Mouse (Mus musculus) hindbrain, embryonic 16.5 days (tissue): Measurements from ENCODE around the gene Endou. TPM values are rescaled to one million over a fixed set of nuclear protein-coding genes. Genes with fewer than 3 reads are reported as not detected.

ENCODE experiments used
- ATAC-seq: fragments of 200-750 bp; cut with Nextera tagmentation; 2 replicates; pipeline ENCODE4 v1.8.0; 2017; ENCODE audit warnings: moderate TSS enrichment, moderate library complexity
- H3K27ac ChIP-seq: fragments of 300-500 bp; sonication (generic); 2 replicates; pipeline ENCODE4 v1.5.1; 2014; ENCODE audit warnings: low read depth, mild to moderate bottlenecking, control low read depth, low read length, moderate library complexity
- H3K27me3 ChIP-seq: fragments of 300-500 bp; sonication (generic); replicated peaks from 2 replicates; pipeline ENCODE4 v1.6.1; 2014; ENCODE audit warnings: low read length; ENCODE audit not compliant: control insufficient read depth, insufficient read depth
- H3K36me3 ChIP-seq: fragments of 300-500 bp; sonication (generic); 2 replicates; pipeline ENCODE4 v1.6.1; 2014; ENCODE audit warnings: mild to moderate bottlenecking, low read length, moderate library complexity, mixed read lengths; ENCODE audit not compliant: control insufficient read depth, insufficient read depth
- H3K4me1 ChIP-seq: fragments of 300-500 bp; sonication (generic); 2 replicates; pipeline ENCODE4 v1.6.1; 2014; ENCODE audit warnings: low read depth, low read length; ENCODE audit not compliant: control insufficient read depth, insufficient read depth
- H3K4me2 ChIP-seq: fragments of 300-500 bp; sonication (generic); 2 replicates; pipeline ENCODE4 v1.6.1; 2014; ENCODE audit warnings: mild to moderate bottlenecking, low read length, control low read depth, moderate library complexity
- H3K4me3 ChIP-seq: fragments of 300-500 bp; sonication (generic); 2 replicates; pipeline ENCODE4 v1.5.1; 2014; ENCODE audit warnings: mild to moderate bottlenecking, low read length, control low read depth, moderate library complexity
- H3K9ac ChIP-seq: fragments of 300-500 bp; sonication (generic); 2 replicates; pipeline ENCODE4 v1.6.1; 2014; ENCODE audit warnings: low read depth, mild to moderate bottlenecking, control low read depth, low read length, moderate library complexity
- H3K9me3 ChIP-seq: fragments of 300-500 bp; sonication (generic); 2 replicates; pipeline ENCODE4 v1.6.1; 2014; ENCODE audit warnings: mild to moderate bottlenecking, low read length, moderate library complexity; ENCODE audit not compliant: control insufficient read depth
- WGBS: fragments of 180-500 bp; shearing (Covaris S2); extraction: QIAGEN DNeasy Blood & Tissue Kit; methylation state at CpG from one replicate; pipeline ENCODE4 v1.1.7; 2014; 5-methylcytosine and 5-hydroxymethylcytosine counted together
- polyA plus RNA-seq: library from polyadenylated mRNA; unstranded; fragments of >200 nt; fragmentation: Nextera tagmentation; extraction: Ambion mirVana; gene quantifications from 2 replicates; pipeline ENCODE4 v1.2.1, GENCODE M21; 2015

Gene Endou
- polyA plus RNA-seq, 1 experiment from 2014 or later, result 0.14 TPM

DNA sequence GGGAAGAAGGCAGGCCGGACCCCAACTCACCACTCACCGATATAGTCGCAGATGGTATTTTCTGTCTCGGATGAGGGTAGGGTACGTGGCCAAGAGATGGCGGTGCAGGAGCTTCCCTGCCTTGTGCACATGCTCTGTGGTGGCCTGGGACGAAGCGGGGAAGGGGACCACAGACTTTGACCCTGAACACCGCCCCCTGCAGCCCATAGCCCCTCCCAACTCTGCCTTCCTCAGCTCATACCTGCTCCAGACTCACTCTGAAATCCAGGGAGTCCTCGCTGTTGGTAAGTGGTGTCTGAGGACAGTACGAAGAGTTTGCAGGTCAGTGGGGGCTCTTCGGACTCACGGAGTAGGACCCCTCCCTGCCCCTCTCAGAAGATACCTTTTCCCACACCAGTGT lies 30.3 kb upstream of the Endou start:
- Histone ChIP-seq H3K4me2 (no peak overlapping the region), H3K4me3 (no peak overlapping the region), H3K27ac (no peak overlapping the region), H3K9ac (no peak overlapping the region), H3K36me3 (peaks cover 14% of the 10 kb centered on the region; the same call in 1 of the 2 replicates), H3K27me3 (no peaks in the 10 kb centered on the region), H3K9me3 (no peaks in the 10 kb centered on the region), H3K4me1 (peaks cover 9% of the 10 kb centered on the region)
- ATAC-seq, result no peak
- 58% methylated on average over 12 of the region's 13 CpGs for WGBS

GRCm38 (mm10) chr15:97760952-97761351 lies 29.8 kb upstream of the Endou start:
- Histone ChIP-seq H3K4me1 (peaks cover 7% of the 10 kb centered on the region), H3K27me3 (no peaks in the 10 kb centered on the region), H3K4me3 (no peak overlapping the region), H3K9me3 (no peaks in the 10 kb centered on the region), H3K27ac (no peak overlapping the region), H3K4me2 (no peak overlapping the region), H3K9ac (no peak overlapping the region), H3K36me3 (peaks cover 14% of the 10 kb centered on the region; the same call in 1 of the 2 replicates)
- ATAC-seq, result no peak
- 58% methylated on average over 5 of the region's 5 CpGs for WGBS

DNA sequence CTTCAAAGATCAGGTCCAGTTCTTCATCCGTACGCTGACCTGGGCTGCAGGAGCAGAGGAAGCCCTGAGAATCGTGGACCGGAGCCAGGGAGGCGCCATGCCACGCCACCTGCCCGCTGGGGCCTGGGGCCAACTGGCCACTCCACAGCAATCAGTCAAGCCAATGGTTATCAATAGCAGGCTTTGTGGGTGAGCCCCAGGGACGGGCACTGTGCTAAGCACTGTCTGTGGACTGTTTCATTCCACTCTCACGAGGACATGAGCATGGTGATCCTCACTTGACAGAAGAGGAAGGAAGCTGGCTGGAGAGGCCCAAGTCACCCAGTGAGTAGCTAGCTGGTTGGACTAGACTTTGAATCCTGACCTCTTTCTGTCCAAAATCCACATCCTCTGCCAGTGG lies 28.9 kb upstream of the Endou start:
- 0 out of 2 replicates have a peak, but pooled peaks have one; percentile 55 for ATAC-seq
- 82% methylated on average over 9 of the region's 9 CpGs for WGBS

DNA sequence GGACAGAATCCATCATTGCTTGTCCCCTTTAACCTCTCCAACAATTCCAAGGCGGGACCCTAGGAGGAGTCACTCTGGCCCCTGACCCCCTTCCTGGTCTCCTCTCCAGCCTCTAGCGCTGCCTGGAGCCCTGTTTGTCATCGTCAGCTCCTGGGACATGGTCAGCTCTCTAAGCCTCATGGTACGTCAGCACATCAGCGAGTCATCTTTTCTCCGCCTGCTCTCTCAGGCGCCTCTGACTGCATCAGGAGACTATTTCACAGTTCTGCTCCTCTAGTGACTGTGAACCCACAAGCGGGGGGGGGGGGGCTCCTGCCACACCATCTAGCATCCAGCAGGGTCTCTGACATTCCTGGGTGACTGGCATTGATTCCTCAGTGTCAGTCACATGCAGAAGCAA lies 24.2 kb upstream of the Endou start:
- peaks cover 4% of the 10 kb centered on the region for H3K4me1 ChIP-seq
- ATAC-seq, result no peak
- H3K27me3 ChIP-seq, result no peaks in the 10 kb centered on the region; the same call in 1 of the 2 replicates
- H3K36me3 ChIP-seq, result peaks cover 14% of the 10 kb centered on the region; the same call in 1 of the 2 replicates
- no peak overlapping the region for H3K27ac ChIP-seq
- no peaks in the 10 kb centered on the region for H3K9me3 ChIP-seq
- WGBS, result 35% methylated on average over 8 of the region's 8 CpGs
- H3K4me2 ChIP-seq, result no peak overlapping the region
- H3K9ac ChIP-seq, result no peak overlapping the region
- no peak overlapping the region for H3K4me3 ChIP-seq

More for the DNA sequence above, 28.9 kb upstream of the Endou start:
- Histone ChIP-seq H3K4me3 (no peak overlapping the region), H3K9ac (no peak overlapping the region), H3K36me3 (peaks cover 14% of the 10 kb centered on the region; the same call in 1 of the 2 replicates), H3K4me1 (peaks cover 1% of the 10 kb centered on the region; the same call in 1 of the 2 replicates), H3K9me3 (no peaks in the 10 kb centered on the region), H3K4me2 (no peak overlapping the region), H3K27ac (no peak overlapping the region), H3K27me3 (no peaks in the 10 kb centered on the region; the same call in 1 of the 2 replicates)

- 55% methylated on average over 6 of the region's 6 CpGs for WGBS
- no peak for ATAC-seq
- Histone ChIP-seq H3K4me3 (no peak overlapping the region), H3K4me2 (no peak overlapping the region), H3K27ac (no peak overlapping the region), H3K4me1 (peaks cover 4% of the 10 kb centered on the region), H3K36me3 (peaks cover 11% of the 10 kb centered on the region; the same call in 1 of the 2 replicates), H3K27me3 (no peaks in the 10 kb centered on the region; the same call in 1 of the 2 replicates), H3K9me3 (no peaks in the 10 kb centered on the region), H3K9ac (no peak overlapping the region)
Observed at GRCm38 (mm10) chr15:97754476-97754875, 23.3 kb upstream of the Endou start.

GRCm38 (mm10) chr15:97752491-97752890 lies 21.4 kb upstream of the Endou start:
- Histone ChIP-seq H3K4me1 (peaks cover 4% of the 10 kb centered on the region), H3K4me2 (no peak overlapping the region), H3K27me3 (no peaks in the 10 kb centered on the region; the same call in 1 of the 2 replicates), H3K9ac (no peak overlapping the region), H3K36me3 (no peaks in the 10 kb centered on the region; the same call in 1 of the 2 replicates), H3K4me3 (no peak overlapping the region), H3K27ac (no peak overlapping the region), H3K9me3 (no peaks in the 10 kb centered on the region)
- no peak for ATAC-seq
- 96% methylated on average over 5 of the region's 5 CpGs for WGBS

GRCm38 (mm10) chr15:97751676-97752075 lies 20.5 kb upstream of the Endou start:
- Histone ChIP-seq H3K4me1 (peaks cover 4% of the 10 kb centered on the region), H3K4me3 (no peak overlapping the region), H3K4me2 (no peak overlapping the region), H3K27me3 (no peaks in the 10 kb centered on the region; the same call in 1 of the 2 replicates), H3K9ac (no peak overlapping the region), H3K27ac (no peak overlapping the region), H3K36me3 (no peaks in the 10 kb centered on the region; the same call in 1 of the 2 replicates), H3K9me3 (no peaks in the 10 kb centered on the region)
- ATAC-seq, result no peak
- WGBS, result 84% methylated on average over 2 of the region's 2 CpGs

DNA sequence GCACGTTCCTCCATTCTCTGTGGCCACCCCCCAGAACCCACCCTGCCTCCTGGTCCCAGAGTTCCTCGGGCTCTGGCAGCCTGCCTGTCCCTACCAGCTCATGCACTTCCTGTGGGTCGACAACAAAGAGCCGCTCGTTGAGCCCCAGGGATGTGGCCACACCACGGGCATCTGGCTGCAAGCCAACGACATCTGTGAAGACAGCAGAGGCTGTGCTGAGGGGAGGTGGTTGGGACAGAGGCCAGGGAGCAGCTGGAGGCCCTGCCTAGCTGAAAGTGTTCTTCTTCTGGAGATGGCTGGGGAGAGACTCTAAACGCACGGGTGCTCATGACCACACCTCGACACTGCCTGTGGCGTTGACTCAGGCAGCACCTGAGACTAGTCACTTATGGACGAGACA lies 19.6 kb upstream of the Endou start:
- 17% methylated on average over 12 of the region's 12 CpGs for WGBS

DNA sequence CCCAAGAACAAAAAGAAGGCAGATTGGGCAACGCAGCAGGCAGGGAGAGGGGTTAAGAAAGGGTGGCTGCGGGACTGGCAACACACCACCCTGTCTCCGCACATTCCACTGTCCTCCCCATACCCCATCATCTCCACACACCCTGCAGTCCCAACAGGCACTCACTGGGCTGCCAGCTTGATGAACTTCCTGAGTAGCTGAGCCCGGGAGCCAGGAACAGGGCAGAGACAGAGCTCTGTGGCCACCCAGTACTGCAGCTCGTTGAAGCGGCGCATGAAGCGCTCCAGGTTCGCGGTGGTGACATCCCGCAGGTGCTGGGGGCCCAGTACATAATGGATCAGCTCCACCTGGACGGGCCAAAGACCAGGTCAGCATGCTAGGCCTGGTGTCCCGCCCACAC lies 18.7 kb upstream of the Endou start:
- Histone ChIP-seq H3K36me3 (no peaks in the 10 kb centered on the region), H3K27me3 (no peaks in the 10 kb centered on the region; the same call in 1 of the 2 replicates), H3K9me3 (no peaks in the 10 kb centered on the region), H3K4me3 (no peak overlapping the region), H3K4me1 (peaks cover 6% of the 10 kb centered on the region), H3K4me2 (no peak overlapping the region), H3K9ac (no peak overlapping the region), H3K27ac (no peak overlapping the region)
- ATAC-seq, result no peak
- 86% methylated on average over 13 of the region's 13 CpGs for WGBS

More for the DNA sequence above, 19.6 kb upstream of the Endou start:
- ATAC-seq, result peak; percentile 89
- H3K27me3 ChIP-seq, result no peaks in the 10 kb centered on the region; the same call in 1 of the 2 replicates
- H3K4me3 ChIP-seq, result no peak overlapping the region
- H3K36me3 ChIP-seq, result no peaks in the 10 kb centered on the region
- H3K9ac ChIP-seq, result no peak overlapping the region
- no peaks in the 10 kb centered on the region for H3K9me3 ChIP-seq
- peak overlapping the region; percentile 6; the same call in 1 of the 2 replicates for H3K4me2 ChIP-seq
- H3K4me1 ChIP-seq, result peaks cover 4% of the 10 kb centered on the region
- H3K27ac ChIP-seq, result peak overlapping the region; percentile 65; the same call in 1 of the 2 replicates
